Mouse (Mus musculus) neural tube, embryonic 12.5 days (tissue): ENCODE data around the gene B3gnt2. TPM values are rescaled to one million over a fixed set of nuclear protein-coding genes. Genes with fewer than 3 reads are reported as not detected.

Source experiments
- ATAC-seq: fragments of 200-750 bp; cut with Nextera tagmentation; 2 replicates; pipeline ENCODE4 v1.8.0; 2017; ENCODE audit warnings: low read depth, mild to moderate bottlenecking, moderate TSS enrichment, moderate library complexity; ENCODE audit not compliant: low FRiP score
- H3K27ac ChIP-seq: fragments of 300-500 bp; sonication (generic); 2 replicates; pipeline ENCODE4 v1.5.1; 2016
- H3K27me3 ChIP-seq: fragments of 300-500 bp; sonication (generic); replicated peaks from 2 replicates; pipeline ENCODE4 v1.6.1; 2016; ENCODE audit warnings: mild to moderate bottlenecking
- H3K36me3 ChIP-seq: fragments of 300-500 bp; sonication (generic); 2 replicates; pipeline ENCODE4 v1.6.1; 2016; ENCODE audit warnings: mild to moderate bottlenecking
- H3K4me1 ChIP-seq: fragments of 300-500 bp; sonication (generic); 2 replicates; pipeline ENCODE4 v1.6.1; 2016
- H3K4me2 ChIP-seq: fragments of 300-500 bp; sonication (generic); replicated peaks from 2 replicates; pipeline ENCODE4 v1.6.1; 2016; ENCODE audit warnings: mild to moderate bottlenecking
- H3K4me3 ChIP-seq: fragments of 300-500 bp; sonication (generic); 2 replicates; pipeline ENCODE4 v1.5.1; 2016
- H3K9ac ChIP-seq: fragments of 300-500 bp; sonication (generic); 2 replicates; pipeline ENCODE4 v1.6.1; 2016; ENCODE audit warnings: mild to moderate bottlenecking
- H3K9me3 ChIP-seq: fragments of 300-500 bp; sonication (generic); 2 replicates; pipeline ENCODE4 v1.6.1; 2016; ENCODE audit warnings: mild to moderate bottlenecking
- WGBS: fragments of 180-500 bp; shearing (Covaris S2); methylation state at CpG from one replicate; pipeline ENCODE4 v1.1.7; 2016; 5-methylcytosine and 5-hydroxymethylcytosine counted together
- polyA plus RNA-seq: library from polyadenylated mRNA; unstranded; fragments of >200 nt; fragmentation: Nextera tagmentation; extraction: Ambion mirVana; gene quantifications from 2 replicates; pipeline ENCODE4 v1.2.1, GENCODE M21; 2016

B3gnt2 gene
- polyA plus RNA-seq, 1 experiment from 2014 or later: 3.0 TPM

GRCm38 (mm10) chr11:22766238-22766637 lies 94.5 kb downstream of the B3gnt2 start:
- no peak overlapping the region for H3K27ac ChIP-seq
- H3K9me3 ChIP-seq: no peaks in the 10 kb centered on the region
- no peaks in the 10 kb centered on the region for H3K36me3 ChIP-seq
- no peaks in the 10 kb centered on the region for H3K27me3 ChIP-seq
- WGBS: 67% methylated on average over 2 of the region's 2 CpGs
- no peak overlapping the region for H3K9ac ChIP-seq
- no peak overlapping the region for H3K4me3 ChIP-seq
- no peak overlapping the region for H3K4me2 ChIP-seq
- no peaks in the 10 kb centered on the region for H3K4me1 ChIP-seq
- no peak for ATAC-seq

DNA sequence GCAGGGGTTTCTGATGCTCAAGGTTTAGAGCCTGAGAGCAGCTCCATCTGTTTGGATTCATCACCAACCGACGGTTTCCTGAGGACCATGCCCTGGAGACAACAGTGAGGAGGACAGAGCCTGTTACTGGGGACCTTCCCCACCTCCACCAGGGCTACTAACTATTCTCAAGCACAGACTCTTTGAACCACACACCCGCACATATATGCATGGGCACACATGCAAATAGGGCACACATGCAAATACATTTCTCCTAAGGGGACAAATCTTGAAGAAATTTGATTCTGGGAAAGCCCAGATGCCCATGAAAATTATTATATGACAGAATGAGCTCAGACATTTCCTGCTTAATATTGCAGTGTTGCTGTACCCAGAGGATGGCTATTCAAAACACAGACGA lies 95.3 kb downstream of the B3gnt2 start:
- H3K4me3 ChIP-seq: no peak overlapping the region
- H3K27ac ChIP-seq: no peak overlapping the region
- H3K4me1 ChIP-seq: no peaks in the 10 kb centered on the region
- no peaks in the 10 kb centered on the region for H3K9me3 ChIP-seq
- ATAC-seq: no peak
- no peak overlapping the region for H3K4me2 ChIP-seq
- H3K9ac ChIP-seq: no peak overlapping the region
- WGBS: 88% methylated on average over 4 of the region's 4 CpGs
- no peaks in the 10 kb centered on the region for H3K36me3 ChIP-seq
- no peaks in the 10 kb centered on the region for H3K27me3 ChIP-seq

DNA sequence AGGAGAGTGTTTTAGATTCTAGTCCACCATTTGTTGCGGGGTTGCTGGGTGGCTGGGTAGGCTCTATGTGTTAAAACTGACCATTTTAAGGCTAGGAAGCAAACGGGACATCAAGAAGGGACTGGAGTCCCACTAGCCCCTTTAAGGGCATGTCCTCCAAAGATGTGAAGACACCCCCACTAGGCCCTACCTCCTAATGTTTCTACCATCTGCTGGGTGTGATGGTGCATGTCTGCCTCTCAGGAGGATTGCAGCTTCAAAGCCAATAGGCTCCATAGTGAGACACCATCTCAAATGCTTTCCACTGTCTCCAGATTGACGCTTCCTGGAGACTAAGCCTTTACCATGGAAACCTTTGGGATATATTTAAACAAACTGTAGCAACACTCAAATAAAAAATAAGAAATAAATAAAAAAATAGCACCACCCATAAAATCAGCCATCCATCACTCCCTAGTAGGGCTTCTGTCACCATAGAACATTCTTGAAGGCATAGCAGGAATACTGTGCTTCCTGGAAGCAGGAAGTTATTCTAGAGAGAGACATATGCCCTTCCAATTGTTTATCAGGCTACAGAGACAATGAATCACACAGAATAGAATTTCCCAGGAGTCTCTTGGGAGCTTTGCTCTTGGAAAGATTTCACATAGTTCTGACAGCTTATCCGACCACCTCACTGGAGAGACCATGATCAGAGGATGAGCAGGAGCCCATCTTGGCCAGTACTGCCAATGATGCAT lies 97.0 kb downstream of the B3gnt2 start:
- H3K27me3 ChIP-seq: no peaks in the 10 kb centered on the region
- no peak overlapping the region for H3K9ac ChIP-seq
- H3K4me2 ChIP-seq: no peak overlapping the region
- H3K36me3 ChIP-seq: no peaks in the 10 kb centered on the region
- H3K9me3 ChIP-seq: no peaks in the 10 kb centered on the region
- H3K4me3 ChIP-seq: no peak overlapping the region
- H3K27ac ChIP-seq: no peak overlapping the region
- 77% methylated on average over 4 of the region's 4 CpGs for WGBS
- ATAC-seq: no peak
- H3K4me1 ChIP-seq: no peaks in the 10 kb centered on the region

DNA sequence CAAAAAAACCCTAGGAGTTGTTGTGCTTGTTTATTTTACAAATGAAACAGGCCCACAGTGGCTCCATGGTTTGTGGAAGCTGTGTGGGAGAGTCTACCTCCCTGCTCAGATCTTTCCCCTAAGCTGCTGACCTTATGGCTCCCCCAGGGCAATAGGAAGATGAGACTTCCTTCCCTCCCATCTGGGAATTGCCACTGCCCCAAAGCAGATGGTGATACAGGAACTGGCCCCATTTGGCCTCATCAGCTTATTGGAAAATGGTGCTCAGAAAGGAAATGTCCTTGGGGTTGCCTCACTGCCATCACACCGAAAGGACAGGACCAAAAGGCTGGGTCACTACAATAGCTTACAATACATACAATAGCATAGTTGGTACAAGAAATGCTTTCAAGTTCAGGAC lies 97.7 kb downstream of the B3gnt2 start:
- Histone ChIP-seq H3K4me3 (no peak overlapping the region), H3K27ac (no peak overlapping the region), H3K4me2 (no peak overlapping the region), H3K4me1 (no peaks in the 10 kb centered on the region), H3K9ac (no peak overlapping the region), H3K36me3 (no peaks in the 10 kb centered on the region), H3K27me3 (no peaks in the 10 kb centered on the region), H3K9me3 (no peaks in the 10 kb centered on the region)
- ATAC-seq: no peak
- 64% methylated on average over 1 of the region's 1 CpGs for WGBS

- no peak for ATAC-seq
- Histone ChIP-seq H3K27me3 (no peaks in the 10 kb centered on the region), H3K9me3 (no peaks in the 10 kb centered on the region), H3K4me1 (no peaks in the 10 kb centered on the region), H3K27ac (no peak overlapping the region), H3K36me3 (no peaks in the 10 kb centered on the region), H3K4me2 (no peak overlapping the region), H3K9ac (no peak overlapping the region), H3K4me3 (no peak overlapping the region)
- 89% methylated on average over 18 of the region's 18 CpGs for WGBS
These were observed 98.4 kb downstream of the B3gnt2 start for GRCm38 (mm10) chr11:22762236-22762927.

- Histone ChIP-seq H3K9me3 (no peaks in the 10 kb centered on the region), H3K4me1 (no peaks in the 10 kb centered on the region), H3K27me3 (no peaks in the 10 kb centered on the region), H3K4me2 (no peak overlapping the region), H3K4me3 (no peak overlapping the region), H3K36me3 (no peaks in the 10 kb centered on the region), H3K27ac (no peak overlapping the region), H3K9ac (no peak overlapping the region)
- ATAC-seq: no peak
- 81% methylated on average over 3 of the region's 4 CpGs for WGBS
These were observed 101.0 kb downstream of the B3gnt2 start for GRCm38 (mm10) chr11:22759783-22760182.

- 82% methylated on average over 3 of the region's 3 CpGs for WGBS
- ATAC-seq: no peak
These were observed 104.4 kb downstream of the B3gnt2 start for GRCm38 (mm10) chr11:22756168-22756980.

GRCm38 (mm10) chr11:22755180-22755579 lies 105.6 kb downstream of the B3gnt2 start:
- no peak overlapping the region for H3K4me3 ChIP-seq
- H3K9me3 ChIP-seq: no peaks in the 10 kb centered on the region
- 85% methylated on average over 1 of the region's 1 CpGs for WGBS
- no peak overlapping the region for H3K4me2 ChIP-seq
- no peaks in the 10 kb centered on the region for H3K27me3 ChIP-seq
- H3K4me1 ChIP-seq: no peaks in the 10 kb centered on the region
- no peaks in the 10 kb centered on the region for H3K36me3 ChIP-seq
- no peak overlapping the region for H3K9ac ChIP-seq
- H3K27ac ChIP-seq: no peak overlapping the region
- no peak for ATAC-seq

More at GRCm38 (mm10) chr11:22756168-22756980, 104.4 kb downstream of the B3gnt2 start:
- H3K36me3 ChIP-seq: no peaks in the 10 kb centered on the region
- H3K9me3 ChIP-seq: no peaks in the 10 kb centered on the region
- H3K4me3 ChIP-seq: no peak overlapping the region
- no peaks in the 10 kb centered on the region for H3K27me3 ChIP-seq
- H3K9ac ChIP-seq: no peak overlapping the region
- no peak overlapping the region for H3K4me2 ChIP-seq
- H3K27ac ChIP-seq: no peak overlapping the region
- H3K4me1 ChIP-seq: no peaks in the 10 kb centered on the region

DNA sequence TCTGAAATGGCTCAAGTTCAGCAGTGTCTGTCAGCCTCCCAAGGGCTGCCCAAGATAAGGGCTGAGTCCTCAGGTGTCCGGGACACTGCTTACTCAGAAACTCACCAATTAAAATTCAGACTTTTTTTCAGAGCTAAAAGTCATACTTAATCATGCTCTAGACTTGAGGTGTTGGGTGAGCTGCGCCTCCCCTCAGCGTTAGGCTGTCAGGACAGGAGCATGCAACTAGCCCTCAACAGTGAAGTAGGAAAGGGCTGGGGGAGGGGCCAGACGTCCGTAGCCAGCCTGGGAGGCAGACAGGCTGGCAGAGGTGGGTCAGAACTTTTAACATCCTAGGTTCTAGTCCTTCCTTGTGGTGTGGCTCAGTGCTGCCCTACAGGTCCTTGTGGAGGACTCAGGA lies 108.2 kb downstream of the B3gnt2 start:
- ATAC-seq: no peak
- H3K27ac ChIP-seq: no peak overlapping the region
- H3K27me3 ChIP-seq: no peaks in the 10 kb centered on the region
- no peaks in the 10 kb centered on the region for H3K9me3 ChIP-seq
- H3K4me3 ChIP-seq: no peak overlapping the region
- H3K9ac ChIP-seq: no peak overlapping the region
- no peak overlapping the region for H3K4me2 ChIP-seq
- 50% methylated on average over 5 of the region's 5 CpGs for WGBS
- H3K4me1 ChIP-seq: no peaks in the 10 kb centered on the region
- H3K36me3 ChIP-seq: no peaks in the 10 kb centered on the region

- no peak for ATAC-seq
- Histone ChIP-seq H3K4me3 (no peak overlapping the region), H3K9ac (no peak overlapping the region), H3K9me3 (no peaks in the 10 kb centered on the region), H3K4me1 (no peaks in the 10 kb centered on the region), H3K27ac (no peak overlapping the region), H3K4me2 (no peak overlapping the region), H3K27me3 (no peaks in the 10 kb centered on the region), H3K36me3 (no peaks in the 10 kb centered on the region)
- WGBS: 93% methylated on average over 3 of the region's 3 CpGs
These were observed 109.2 kb downstream of the B3gnt2 start for GRCm38 (mm10) chr11:22751592-22751991.

DNA sequence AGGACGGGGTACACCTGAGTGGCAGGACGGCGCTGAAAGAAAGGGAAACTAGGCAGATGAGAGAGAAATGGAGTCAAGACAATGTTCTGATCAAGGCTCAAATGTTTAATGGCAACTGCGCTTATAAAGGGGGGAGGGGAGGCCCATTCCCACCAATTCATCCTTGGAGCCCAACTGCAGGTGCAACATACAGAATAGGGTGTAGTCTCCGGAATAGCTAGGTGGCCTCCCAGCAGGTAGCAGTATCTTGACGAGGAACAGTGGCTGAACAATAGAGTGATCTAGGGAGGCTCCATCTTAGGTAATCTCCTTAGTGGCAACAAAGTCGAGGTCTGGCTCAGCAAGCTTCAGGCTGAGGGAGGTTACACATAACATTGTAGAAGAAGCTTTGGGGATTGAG lies 113.4 kb downstream of the B3gnt2 start:
- Histone ChIP-seq H3K27ac (no peak overlapping the region), H3K4me1 (no peaks in the 10 kb centered on the region), H3K27me3 (no peaks in the 10 kb centered on the region), H3K9ac (no peak overlapping the region), H3K36me3 (no peaks in the 10 kb centered on the region), H3K4me3 (no peak overlapping the region), H3K9me3 (peaks cover 8% of the 10 kb centered on the region; the same call in 1 of the 2 replicates), H3K4me2 (no peak overlapping the region)
- ATAC-seq: no peak
- WGBS: 79% methylated on average over 7 of the region's 7 CpGs

- H3K36me3 ChIP-seq: no peaks in the 10 kb centered on the region
- H3K27me3 ChIP-seq: no peaks in the 10 kb centered on the region
- H3K9ac ChIP-seq: no peak overlapping the region
- H3K9me3 ChIP-seq: peaks cover 8% of the 10 kb centered on the region; the same call in 1 of the 2 replicates
- no peaks in the 10 kb centered on the region for H3K4me1 ChIP-seq
- no peak overlapping the region for H3K27ac ChIP-seq
- no peak for ATAC-seq
- H3K4me2 ChIP-seq: no peak overlapping the region
- no peak overlapping the region for H3K4me3 ChIP-seq
These were observed 115.4 kb downstream of the B3gnt2 start for GRCm38 (mm10) chr11:22745356-22745755.
